Mouse (Mus musculus) MEL (cell line): ENCODE results near the gene Katnb1. TPM values are rescaled to one million over a fixed set of nuclear protein-coding genes. Genes with fewer than 3 reads are reported as not detected.

Experiments
- DNase-seq: peaks from one replicate; pipeline ENCODE4 v3.0.0; 2011; ENCODE audit warnings: low read depth, low spot score
- H3K27ac ChIP-seq: 2 replicates; pipeline ENCODE4 v1.5.1; 2012; ENCODE audit warnings: low read depth, mild to moderate bottlenecking, control low read depth, low read length, moderate library complexity; ENCODE audit not compliant: control insufficient read depth
- H3K27me3 ChIP-seq, 2 experiments: fragments of 150-350 bp in 1 of 2; sonication (generic) in 1 of 2; 2 replicates each; pipeline ENCODE4 v1.6.1; 2012; ENCODE audit warnings: low read length in 2 of 2, mild to moderate bottlenecking in 2 of 2, improper control_type of control experiment in 1 of 2, moderate library complexity in 1 of 2; ENCODE audit not compliant: insufficient read depth in 2 of 2, control insufficient read depth in 1 of 2
- H3K36me3 ChIP-seq, 2 experiments: 2 replicates each; pipeline ENCODE4 v1.6.1; 2012 to 2014; ENCODE audit warnings: low read length in 2 of 2, improper control_type of control experiment in 1 of 2, inconsistent platforms in 1 of 2, mild to moderate bottlenecking in 1 of 2; ENCODE audit not compliant: insufficient read depth in 2 of 2, control insufficient read depth in 1 of 2
- H3K4me1 ChIP-seq, 2 experiments: fragments of 150-350 bp in 1 of 2; sonication (generic) in 1 of 2; 2 replicates each; pipeline ENCODE4 v1.6.1; 2012; ENCODE audit warnings: low read length in 2 of 2, improper control_type of control experiment in 1 of 2, mild to moderate bottlenecking in 1 of 2; ENCODE audit not compliant: insufficient read depth in 2 of 2, control insufficient read depth in 1 of 2
- H3K4me3 ChIP-seq, 2 experiments: fragments of 150-350 bp in 1 of 2; sonication (generic) in 1 of 2; 2 replicates each; pipeline ENCODE4 v1.5.1; 2012; ENCODE audit warnings: low read depth in 2 of 2, low read length in 2 of 2, mild to moderate bottlenecking in 2 of 2, moderate library complexity in 2 of 2, control low read depth in 1 of 2, improper control_type of control experiment in 1 of 2; ENCODE audit not compliant: control insufficient read depth in 1 of 2, insufficient read depth in 1 of 2
- H3K79me2 ChIP-seq: 2 replicates; pipeline ENCODE4 v1.6.1; 2012; ENCODE audit warnings: mild to moderate bottlenecking, low read length, moderate library complexity; ENCODE audit not compliant: control insufficient read depth, poor library complexity, insufficient read depth
- H3K9ac ChIP-seq: 2 replicates; pipeline ENCODE4 v1.6.1; 2012; ENCODE audit warnings: low read depth, mild to moderate bottlenecking, control low read depth, low read length, moderate library complexity; ENCODE audit not compliant: control insufficient read depth, poor library complexity, severe bottlenecking
- H3K9me3 ChIP-seq: fragments of 150-350 bp; sonication (generic); replicated peaks from 2 replicates; pipeline ENCODE4 v1.6.1; 2012; ENCODE audit warnings: mild to moderate bottlenecking, low read length, improper control_type of control experiment, moderate library complexity; ENCODE audit not compliant: insufficient read depth
- CHD2 ChIP-seq: IDR thresholded peaks from 2 replicates; pipeline ENCODE4 v1.6.1; 2011; ENCODE audit warnings: low read length, improper control_type of control experiment
- E2F4 ChIP-seq: IDR thresholded peaks from 2 replicates; pipeline ENCODE4 v1.6.1; 2011; ENCODE audit warnings: low read depth, low read length, improper control_type of control experiment, borderline replicate concordance
- ETS1 ChIP-seq: IDR thresholded peaks from 2 replicates; pipeline ENCODE4 v1.6.1; 2012; ENCODE audit warnings: low read depth, mild to moderate bottlenecking, inconsistent platforms, low read length, improper control_type of control experiment, moderate library complexity
- GATA1 ChIP-seq: IDR thresholded peaks from 2 replicates; pipeline ENCODE4 v1.6.1; 2011; ENCODE audit warnings: low read depth, low read length, improper control_type of control experiment
- MYB ChIP-seq: IDR thresholded peaks from 2 replicates; pipeline ENCODE4 v1.6.1; 2011; ENCODE audit warnings: mild to moderate bottlenecking, low read depth, low read length, improper control_type of control experiment
- POLR2AphosphoS2 ChIP-seq: IDR thresholded peaks from 2 replicates; pipeline ENCODE4 v1.6.1; 2011; ENCODE audit warnings: low read length, improper control_type of control experiment
- POLR2AphosphoS5 ChIP-seq: IDR thresholded peaks from 2 replicates; pipeline ENCODE4 v1.6.1; 2012; ENCODE audit warnings: low read depth, borderline replicate concordance, mild to moderate bottlenecking, inconsistent platforms, low read length, moderate library complexity, mixed read lengths
- RCOR1 ChIP-seq: IDR thresholded peaks from 2 replicates; pipeline ENCODE4 v1.6.1; 2012; ENCODE audit warnings: low read depth, mild to moderate bottlenecking, inconsistent platforms, low read length, improper control_type of control experiment
- SIN3A ChIP-seq: IDR thresholded peaks from 2 replicates; pipeline ENCODE4 v1.6.1; 2012; ENCODE audit warnings: low read length, improper control_type of control experiment, inconsistent platforms
- SMC3 ChIP-seq: IDR thresholded peaks from 2 replicates; pipeline ENCODE4 v1.6.1; 2011; ENCODE audit warnings: low read depth, low read length, improper control_type of control experiment
- TCF12 ChIP-seq: IDR thresholded peaks from 2 replicates; pipeline ENCODE4 v1.6.1; 2014; ENCODE audit warnings: low read depth, mild to moderate bottlenecking, inconsistent platforms, low read length, improper control_type of control experiment, moderate library complexity
- USF1 ChIP-seq: IDR thresholded peaks from 2 replicates; pipeline ENCODE4 v1.6.1; 2014; ENCODE audit warnings: low read depth, mild to moderate bottlenecking, inconsistent platforms, low read length, improper control_type of control experiment, moderate library complexity
- USF2 ChIP-seq, 2 experiments: IDR thresholded peaks; 2 replicates each; pipeline ENCODE4 v1.6.1; 2011 to 2012; ENCODE audit warnings: improper control_type of control experiment in 2 of 2, low read length in 2 of 2, borderline replicate concordance in 1 of 2, inconsistent platforms in 1 of 2, low read depth in 1 of 2, mild to moderate bottlenecking in 1 of 2; ENCODE audit not compliant: insufficient read depth in 1 of 2
- ZC3H11A ChIP-seq: IDR thresholded peaks from 2 replicates; pipeline ENCODE4 v1.6.1; 2012; ENCODE audit warnings: low read depth, mild to moderate bottlenecking, inconsistent platforms, low read length, improper control_type of control experiment
- ZMIZ1 ChIP-seq: IDR thresholded peaks from 2 replicates; pipeline ENCODE4 v1.6.1; 2012; ENCODE audit warnings: low read depth, mild to moderate bottlenecking, inconsistent platforms, low read length, improper control_type of control experiment, moderate library complexity
- polyA plus RNA-seq, 2 experiments: library from polyadenylated mRNA; stranded (reverse) in 1 of 2; unstranded in 1 of 2; fragments of >175 nt in 1 of 2; fragments of >200 nt in 1 of 2; gene quantifications; 2 replicates each; pipeline versions ENCODE4 v1.2.1 to v1.2.4; 2012; ENCODE audit warnings: low replicate concordance in 2 of 2, low read depth in 1 of 2; ENCODE audit not compliant: insufficient read length in 2 of 2, insufficient read depth in 1 of 2, missing spikeins in 1 of 2
- total RNA-seq: library from RNA; depleted of rRNA; stranded (reverse); fragments of 300-350 nt; gene quantifications from 2 replicates; pipeline ENCODE4 v1.2.3, GENCODE M21; 2012

Gene Katnb1
- total and polyA plus RNA-seq, 3 experiments: 13.6 to 23.8 TPM; not detected in 1

- H3K27me3 ChIP-seq: no peaks in the 10 kb centered on the region
- H3K9me3 ChIP-seq: no peaks in the 10 kb centered on the region
- peaks cover 0 to 16% of the 10 kb centered on the region in 2 experiments for H3K4me1 ChIP-seq
- no peak for DNase-seq
- H3K36me3 ChIP-seq: peaks cover 0 to 5% of the 10 kb centered on the region in 2 experiments; a peak in 1 of 4 replicates
- H3K9ac ChIP-seq: no peak overlapping the region
- H3K4me3 ChIP-seq: no peak overlapping the region
- H3K27ac ChIP-seq: no peak overlapping the region
- peaks cover 2% of the 10 kb centered on the region; the same call in 1 of the 2 replicates for H3K79me2 ChIP-seq
- TF ChIP-seq USF2 (IDR thresholded peaks at IDR 0.05; ENCODE audit: borderline replicate concordance in 1 of 2, insufficient read depth in 1 of 2, low read depth in 1 of 2, low read length in 2 of 2) (no peak), GATA1 (no peak), SMC3 (no peak), CHD2 (no peak), RCOR1 (no peak), USF1 (no peak), TCF12 (no peak)
Measured at GRCm38 (mm10) chr8:95137641-95138098, 56.7 kb downstream of the Katnb1 start.

GRCm38 (mm10) chr8:95138341-95139050 lies 57.5 kb downstream of the Katnb1 start:
- peaks cover 2% of the 10 kb centered on the region; the same call in 1 of the 2 replicates for H3K79me2 ChIP-seq
- DNase-seq: no peak
- no peak for TF ChIP-seq RCOR1
- no peak for TF ChIP-seq ZC3H11A
- no peak for TF ChIP-seq E2F4
- TF ChIP-seq MYB: no peak
- no peak for TF ChIP-seq ZMIZ1
- TF ChIP-seq SMC3: no peak
- no peak for TF ChIP-seq POLR2AphosphoS2
- TF ChIP-seq POLR2AphosphoS5: no peak
- TF ChIP-seq SIN3A: no peak
- no peak for TF ChIP-seq ETS1
- no peak overlapping the region for H3K9ac ChIP-seq
- H3K27me3 ChIP-seq: no peaks in the 10 kb centered on the region
- peaks cover 0 to 5% of the 10 kb centered on the region in 2 experiments; a peak in 1 of 4 replicates for H3K36me3 ChIP-seq
- no peak overlapping the region for H3K4me3 ChIP-seq
- no peaks in the 10 kb centered on the region for H3K9me3 ChIP-seq
- H3K4me1 ChIP-seq: peaks cover 0 to 16% of the 10 kb centered on the region in 2 experiments
- H3K27ac ChIP-seq: no peak overlapping the region
